Mouse (Mus musculus): ENCODE data around the gene Igsf9. TPM values are rescaled to one million over a fixed set of nuclear protein-coding genes. Genes with fewer than 3 reads are reported as not detected.

Igsf9 gene
- total and polyA plus RNA-seq, 3 experiments: 0.12 to 0.38 TPM; not detected in 1

DNA sequence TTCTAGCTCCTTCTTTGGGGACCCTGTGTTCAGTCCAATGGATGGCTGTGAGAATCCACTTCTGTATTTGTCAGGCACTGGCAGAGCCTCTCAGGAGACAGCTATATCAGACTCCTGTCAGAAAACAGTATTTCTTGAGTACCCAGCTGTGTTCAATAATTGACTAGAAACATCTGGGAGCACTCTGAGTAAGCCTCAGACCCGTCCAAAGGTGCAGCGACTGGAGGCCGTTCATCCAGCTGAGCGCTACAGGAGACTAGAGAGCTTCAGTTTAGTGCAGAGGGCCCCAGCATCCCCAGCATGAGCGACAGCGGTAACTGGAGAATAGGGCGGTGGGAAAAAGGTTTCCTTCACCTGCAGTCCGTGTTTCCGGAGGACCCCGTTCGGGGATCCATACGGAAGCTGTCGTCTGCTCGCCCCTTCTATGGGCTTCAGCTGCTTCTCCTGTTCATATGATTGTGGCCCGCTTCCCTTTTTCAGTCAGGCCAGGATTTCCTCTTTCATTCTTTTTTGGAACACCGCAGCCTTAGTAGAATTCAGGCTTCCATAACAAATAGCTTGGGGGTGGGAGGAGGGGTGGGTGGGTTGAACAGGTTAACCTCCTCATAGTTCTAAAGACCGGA is 30.6 kb upstream of the Igsf9 start:
- H3K9me3 ChIP-seq (replicated peaks; ENCODE audit: insufficient read depth, low read length): no peaks in the 10 kb centered on the region
- H3K9ac ChIP-seq (ENCODE audit: control insufficient read depth, low read depth, low read length, poor library complexity, severe bottlenecking): no peak overlapping the region
- H3K27ac ChIP-seq (ENCODE audit: control insufficient read depth, low read depth, low read length): no peak overlapping the region
- H3K79me2 ChIP-seq (ENCODE audit: control insufficient read depth, insufficient read depth, low read length, poor library complexity): no peaks in the 10 kb centered on the region
- TF ChIP-seq MAX (IDR thresholded peaks at IDR 0.05; ENCODE audit: low read length) (no peak), SMC3 (IDR thresholded peaks at IDR 0.05; ENCODE audit: low read depth, low read length) (no peak), USF1 (IDR thresholded peaks at IDR 0.05; ENCODE audit: low read depth, low read length) (no peak), NELFE (IDR thresholded peaks at IDR 0.05; ENCODE audit: low read depth, low read length) (no peak), SIN3A (IDR thresholded peaks at IDR 0.05; ENCODE audit: low read length) (no peak), HCFC1 (IDR thresholded peaks at IDR 0.05; ENCODE audit: low read depth, low read length) (no peak), RAD21 (IDR thresholded peaks at IDR 0.05; ENCODE audit: low read depth, low read length) (no peak), POLR2AphosphoS5 (IDR thresholded peaks at IDR 0.05; ENCODE audit: borderline replicate concordance, low read depth, low read length) (no peak), MXI1 (IDR thresholded peaks at IDR 0.05; ENCODE audit: low read depth, low read length) (no peak), KAT2A (conservative IDR thresholded peaks at IDR 0.05; ENCODE audit: low read depth, low read length) (no peak)
- H3K27me3 ChIP-seq (ENCODE audit: control insufficient read depth in 1 of 2, insufficient read depth in 2 of 2, low read length in 2 of 2): peaks cover 0 to 7% of the 10 kb centered on the region in 2 experiments; a peak in 2 of 4 replicates
- no peak overlapping the region for H3K4me3 ChIP-seq (ENCODE audit: control insufficient read depth in 1 of 2, insufficient read depth in 1 of 2, low read depth in 2 of 2, low read length in 2 of 2)
- no peaks in the 10 kb centered on the region for H3K4me1 ChIP-seq (ENCODE audit: control insufficient read depth in 1 of 2, insufficient read depth in 2 of 2, low read length in 2 of 2)
- H3K36me3 ChIP-seq (ENCODE audit: control insufficient read depth in 1 of 2, insufficient read depth in 2 of 2, low read length in 2 of 2): no peaks in the 10 kb centered on the region
- no peak for DNase-seq (ENCODE audit: low read depth, low spot score)

- H3K36me3 ChIP-seq (ENCODE audit: control insufficient read depth in 1 of 2, insufficient read depth in 2 of 2, low read length in 2 of 2): no peaks in the 10 kb centered on the region
- no peak overlapping the region for H3K27ac ChIP-seq (ENCODE audit: control insufficient read depth, low read depth, low read length)
- DNase-seq (ENCODE audit: low read depth, low spot score): no peak
- H3K4me3 ChIP-seq (ENCODE audit: control insufficient read depth in 1 of 2, insufficient read depth in 1 of 2, low read depth in 2 of 2, low read length in 2 of 2): no peak overlapping the region
- no peaks in the 10 kb centered on the region for H3K9me3 ChIP-seq (replicated peaks; ENCODE audit: insufficient read depth, low read length)
- peaks cover 0 to 5% of the 10 kb centered on the region in 2 experiments; a peak in 2 of 4 replicates for H3K27me3 ChIP-seq (ENCODE audit: control insufficient read depth in 1 of 2, insufficient read depth in 2 of 2, low read length in 2 of 2)
- no peak overlapping the region for H3K9ac ChIP-seq (ENCODE audit: control insufficient read depth, low read depth, low read length, poor library complexity, severe bottlenecking)
- H3K79me2 ChIP-seq (ENCODE audit: control insufficient read depth, insufficient read depth, low read length, poor library complexity): no peaks in the 10 kb centered on the region
- no peaks in the 10 kb centered on the region for H3K4me1 ChIP-seq (ENCODE audit: control insufficient read depth in 1 of 2, insufficient read depth in 2 of 2, low read length in 2 of 2)
- TF ChIP-seq HCFC1 (IDR thresholded peaks at IDR 0.05; ENCODE audit: low read depth, low read length) (no peak), MAX (IDR thresholded peaks at IDR 0.05; ENCODE audit: low read length) (no peak), ZC3H11A (IDR thresholded peaks at IDR 0.05; ENCODE audit: low read depth, low read length) (no peak), CTCF (IDR thresholded peaks at IDR 0.05 in 2 of 3, conservative IDR thresholded peaks at IDR 0.05 in 1 of 3; ENCODE audit: control insufficient read depth in 1 of 3, insufficient read depth in 1 of 3, low read depth in 2 of 3, low read length in 3 of 3, poor library complexity in 1 of 3, severe bottlenecking in 1 of 3) (no peak), CHD1 (IDR thresholded peaks at IDR 0.05; ENCODE audit: low read depth, low read length) (no peak)
Observed at GRCm38 (mm10) chr1:172452911-172453310, 28.7 kb upstream of the Igsf9 start.

DNA sequence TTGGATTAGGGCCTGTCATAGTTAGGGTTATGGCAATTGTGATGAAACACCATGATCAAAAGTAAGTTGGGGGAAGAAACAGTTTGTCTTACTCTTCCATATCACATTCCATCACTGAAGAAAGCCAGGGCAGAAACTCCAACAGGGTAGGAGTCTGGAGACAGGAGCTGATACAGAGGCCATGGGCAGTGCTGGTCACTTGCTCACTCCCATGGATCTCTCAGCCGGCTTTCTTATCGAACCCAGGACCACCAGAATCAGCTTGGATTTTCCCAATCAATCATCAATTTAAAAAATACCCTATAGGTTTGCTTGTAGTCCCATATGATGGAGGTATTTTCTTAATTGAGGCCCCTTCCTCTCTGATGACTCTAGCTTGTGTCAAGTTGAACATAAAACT is 27.8 kb upstream of the Igsf9 start:
- no peaks in the 10 kb centered on the region for H3K36me3 ChIP-seq (ENCODE audit: control insufficient read depth in 1 of 2, insufficient read depth in 2 of 2, low read length in 2 of 2)
- H3K4me3 ChIP-seq (ENCODE audit: control insufficient read depth in 1 of 2, insufficient read depth in 1 of 2, low read depth in 2 of 2, low read length in 2 of 2): no peak overlapping the region
- no peaks in the 10 kb centered on the region for H3K79me2 ChIP-seq (ENCODE audit: control insufficient read depth, insufficient read depth, low read length, poor library complexity)
- no peak overlapping the region for H3K27ac ChIP-seq (ENCODE audit: control insufficient read depth, low read depth, low read length)
- H3K27me3 ChIP-seq (ENCODE audit: control insufficient read depth in 1 of 2, insufficient read depth in 2 of 2, low read length in 2 of 2): peaks cover 0 to 3% of the 10 kb centered on the region in 2 experiments; a peak in 2 of 4 replicates
- no peaks in the 10 kb centered on the region for H3K9me3 ChIP-seq (replicated peaks; ENCODE audit: insufficient read depth, low read length)
- DNase-seq (ENCODE audit: low read depth, low spot score): no peak
- H3K4me1 ChIP-seq (ENCODE audit: control insufficient read depth in 1 of 2, insufficient read depth in 2 of 2, low read length in 2 of 2): no peaks in the 10 kb centered on the region
- TF ChIP-seq TBP (IDR thresholded peaks at IDR 0.05; ENCODE audit: low read depth, low read length) (no peak), E2F4 (IDR thresholded peaks at IDR 0.05; ENCODE audit: borderline replicate concordance, low read depth, low read length) (no peak), POLR2AphosphoS5 (IDR thresholded peaks at IDR 0.05; ENCODE audit: borderline replicate concordance, low read depth, low read length) (no peak), MYB (IDR thresholded peaks at IDR 0.05; ENCODE audit: low read depth, low read length) (no peak), MAX (IDR thresholded peaks at IDR 0.05; ENCODE audit: low read length) (no peak), ETS1 (IDR thresholded peaks at IDR 0.05; ENCODE audit: low read depth, low read length) (no peak), TCF12 (IDR thresholded peaks at IDR 0.05; ENCODE audit: low read depth, low read length) (no peak), GABPA (IDR thresholded peaks at IDR 0.05; ENCODE audit: low read depth, low read length) (no peak), SMC3 (IDR thresholded peaks at IDR 0.05; ENCODE audit: low read depth, low read length) (no peak), CTCF (IDR thresholded peaks at IDR 0.05 in 2 of 3, conservative IDR thresholded peaks at IDR 0.05 in 1 of 3; ENCODE audit: control insufficient read depth in 1 of 3, insufficient read depth in 1 of 3, low read depth in 2 of 3, low read length in 3 of 3, poor library complexity in 1 of 3, severe bottlenecking in 1 of 3) (no peak), ZNF384 (IDR thresholded peaks at IDR 0.05; ENCODE audit: low read depth, low read length) (no peak), USF2 (IDR thresholded peaks at IDR 0.05; ENCODE audit: borderline replicate concordance in 1 of 2, insufficient read depth in 1 of 2, low read depth in 1 of 2, low read length in 2 of 2) (no peak)
- no peak overlapping the region for H3K9ac ChIP-seq (ENCODE audit: control insufficient read depth, low read depth, low read length, poor library complexity, severe bottlenecking)
